Mouse (Mus musculus) adrenal gland (tissue): ENCODE measurements around the gene Smc2.
"Not testable (repeated sequence)": the region's sequence is repeated elsewhere in the genome, so short reads cannot be mapped to it uniquely, and the experiment has no call there.

ENCODE experiments used
- intact Hi-C: fragments of 180-260 bp; cut with DNase I; formaldehyde crosslinking; loops from one replicate; pipeline ENCODE4 v1.15.1; 2025
- long read RNA-seq, 2 experiments: library from polyadenylated mRNA; unstranded; transcript quantifications; one replicate each; pipeline ENCODE4 v2.0.0; 2020; ENCODE audit warnings: borderline replicate concordance in 1 of 2; ENCODE audit not compliant: insufficient replicate concordance in 1 of 2

Smc2 gene
- long read RNA-seq, experiment 1, partial matches to known transcripts, result 14 of 14 reads
- long read RNA-seq, experiment 1, other reads (novel, unspliced or antisense), result 0 of 14 reads
- long read RNA-seq, experiment 2, partial matches to known transcripts, result 16 of 17 reads
- long read RNA-seq, experiment 2, other reads (novel, unspliced or antisense), result 1 of 17 reads

- intact Hi-C loops, result no loop called here
These were observed at the start of gene Smc2 for GRCm38 (mm10) chr4:52438886-52439664. Gene Smc2, plus strand, starts transcription at chr4:52439243.

GRCm38 (mm10) chr4:52411587-52411986 lies 27.5 kb upstream of the Smc2 start:
- intact Hi-C loops, result no loop called here

- intact Hi-C loops, result no loop called here
These were observed 15.4 kb upstream of the Smc2 start for GRCm38 (mm10) chr4:52423653-52424052.

GRCm38 (mm10) chr4:52429310-52430198 lies 9.5 kb upstream of the Smc2 start:
- intact Hi-C loops, result no loop called here

GRCm38 (mm10) chr4:52435551-52435950 lies 3.5 kb upstream of the Smc2 start:
- intact Hi-C loops, result not testable (repeated sequence)

GRCm38 (mm10) chr4:52438371-52438885 lies 615 bp upstream of the Smc2 start:
- intact Hi-C loops, result no loop called here

- intact Hi-C loops, result no loop called here
These were observed 20.7 kb downstream of the Smc2 start for GRCm38 (mm10) chr4:52459726-52460125.

- intact Hi-C loops, result no loop called here
These were observed 22.3 kb downstream of the Smc2 start for GRCm38 (mm10) chr4:52461321-52461720.

GRCm38 (mm10) chr4:52473431-52473830 lies 34.4 kb downstream of the Smc2 start:
- intact Hi-C loops, result no loop called here

- intact Hi-C loops, result no loop called here
These were observed 48.4 kb downstream of the Smc2 start for GRCm38 (mm10) chr4:52487486-52487885.

- intact Hi-C loops, result not testable (repeated sequence)
These were observed 58.1 kb downstream of the Smc2 start, which contains the start of gene Vma21-ps for GRCm38 (mm10) chr4:52497144-52497543. Gene Vma21-ps, minus strand, starts transcription at chr4:52497244.

- intact Hi-C loops, result no loop called here
These were observed 78.5 kb downstream of the Smc2 start for GRCm38 (mm10) chr4:52517580-52517979.

GRCm38 (mm10) chr4:52519301-52519700 lies 80.3 kb downstream of the Smc2 start:
- intact Hi-C loops, result no loop called here

- intact Hi-C loops, result no loop called here
These were observed 87.4 kb downstream of the Smc2 start for GRCm38 (mm10) chr4:52526464-52526863.

- intact Hi-C loops, result no loop called here
These were observed 91.6 kb downstream of the Smc2 start for GRCm38 (mm10) chr4:52530636-52531035.
